Mouse (Mus musculus) liver, adult 2 months (tissue): Measurements from ENCODE around the gene Ube4b. TPM values are rescaled to one million over a fixed set of nuclear protein-coding genes. Genes with fewer than 3 reads are reported as not detected.

ENCODE experiments used
- DNase-seq: peaks from one replicate; pipeline ENCODE4 v3.0.0-alpha.2; 2011; ENCODE audit warnings: low read depth, low spot score; ENCODE audit errors: extremely low read depth
- H3K27ac ChIP-seq: fragments of 200-500 bp; replicated peaks from 2 replicates; pipeline ENCODE4 v1.5.1; 2012; ENCODE audit warnings: low read depth, mild to moderate bottlenecking, control low read depth, inconsistent platforms, low read length; ENCODE audit not compliant: insufficient read depth
- H3K27me3 ChIP-seq: fragments of 200-500 bp; 2 replicates; pipeline ENCODE4 v1.6.1; 2012; ENCODE audit warnings: mild to moderate bottlenecking, moderate library complexity, low read length, inconsistent platforms; ENCODE audit not compliant: control insufficient read depth, insufficient read depth
- H3K36me3 ChIP-seq: fragments of 200-500 bp; 2 replicates; pipeline ENCODE4 v1.6.1; 2012; ENCODE audit warnings: low read length, inconsistent platforms; ENCODE audit not compliant: control insufficient read depth, insufficient read depth
- H3K4me1 ChIP-seq: fragments of 200-500 bp; 2 replicates; pipeline ENCODE4 v1.6.1; 2011; ENCODE audit warnings: low read length; ENCODE audit not compliant: control insufficient read depth, insufficient read depth
- H3K4me3 ChIP-seq: fragments of 200-500 bp; 2 replicates; pipeline ENCODE4 v1.5.1; 2011; ENCODE audit warnings: low read depth, mild to moderate bottlenecking, control low read depth, low read length, moderate library complexity; ENCODE audit not compliant: insufficient read depth
- H3K79me2 ChIP-seq: fragments of 200-500 bp; 2 replicates; pipeline ENCODE4 v1.6.1; 2012; ENCODE audit warnings: inconsistent platforms, mild to moderate bottlenecking, low read length, moderate library complexity; ENCODE audit not compliant: control insufficient read depth, insufficient read depth
- H3K9ac ChIP-seq: fragments of 200-500 bp; 2 replicates; pipeline ENCODE4 v1.6.1; 2012; ENCODE audit warnings: low read depth, mild to moderate bottlenecking, control low read depth, inconsistent platforms, low read length
- CTCF ChIP-seq: fragments of 200-500 bp; IDR thresholded peaks from 2 replicates; pipeline ENCODE4 v1.5.1; 2011; ENCODE audit warnings: low read depth, low read length, control low read depth
- POLR2A ChIP-seq: fragments of 200-500 bp; IDR thresholded peaks from 2 replicates; pipeline ENCODE4 v1.6.1; 2011; ENCODE audit warnings: low read length, control low read depth; ENCODE audit not compliant: insufficient read depth; ENCODE audit errors: extremely low read depth
- WGBS: fragments of 180-500 bp; shearing (Covaris S2); methylation state at CpG from one replicate; pipeline ENCODE4 v1.1.7; 2018; 5-methylcytosine and 5-hydroxymethylcytosine counted together
- polyA plus RNA-seq: library from polyadenylated mRNA; depleted of rRNA; stranded (reverse); fragments of >200 nt; gene quantifications from 2 replicates; pipeline ENCODE4 v1.2.3, GENCODE M21; 2012
- total RNA-seq: library from RNA; depleted of rRNA; stranded (reverse); fragments of >200 nt; gene quantifications from 2 replicates; pipeline ENCODE4 v1.2.3, GENCODE M21; 2014

Gene Ube4b
- total and polyA plus RNA-seq, 2 experiments = 23.3 to 30.0 TPM

DNA sequence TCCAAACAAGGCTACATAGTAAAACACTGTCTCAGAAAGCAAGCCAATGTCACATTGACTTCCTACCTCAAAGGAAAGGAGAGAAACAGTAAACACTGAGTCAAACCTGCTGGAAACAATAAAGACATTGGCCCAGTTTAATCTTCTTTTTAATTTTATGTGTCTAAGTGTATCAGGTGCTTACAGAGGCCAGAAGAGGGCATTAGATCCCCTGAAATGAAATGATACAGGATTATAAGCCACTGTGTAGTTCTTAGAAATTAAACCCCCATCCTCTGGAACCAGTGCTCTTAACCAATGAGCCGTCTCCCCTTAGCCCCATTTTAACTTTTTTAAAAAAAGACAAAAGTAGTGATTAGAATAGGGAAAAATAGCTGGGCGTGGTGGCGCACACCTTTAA lies 12.3 kb downstream of the Ube4b start:
- Histone ChIP-seq H3K27ac (no peak overlapping the region), H3K9ac (no peak overlapping the region), H3K4me3 (no peak overlapping the region), H3K79me2 (peaks cover 38% of the 10 kb centered on the region), H3K27me3 (no peaks in the 10 kb centered on the region), H3K36me3 (no peaks in the 10 kb centered on the region), H3K4me1 (peaks cover 27% of the 10 kb centered on the region)
- 97% methylated on average over 3 of the region's 3 CpGs for WGBS
- no peak for DNase-seq
- TF ChIP-seq CTCF (no peak), POLR2A (no peak)

DNA sequence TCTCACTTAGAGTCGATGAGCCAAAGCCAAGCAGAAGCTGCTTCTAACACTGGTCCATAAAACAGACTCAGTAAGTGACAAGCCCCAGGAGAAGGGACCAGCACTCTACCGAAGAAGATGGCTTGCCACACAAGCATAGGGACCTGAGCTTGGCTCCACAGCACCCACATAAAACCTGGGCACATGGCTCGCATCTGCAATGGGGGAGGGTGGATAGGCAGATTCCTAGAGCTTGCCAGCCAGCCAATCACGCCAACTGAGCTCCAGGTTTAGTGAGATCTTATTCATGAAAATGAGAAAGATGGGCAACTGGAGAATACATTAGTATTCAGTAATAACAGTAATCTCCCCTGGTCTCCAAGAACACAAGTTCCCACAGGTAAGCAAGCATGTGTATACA lies 16.8 kb downstream of the Ube4b start:
- Histone ChIP-seq H3K79me2 (peaks cover 35% of the 10 kb centered on the region), H3K4me3 (no peak overlapping the region), H3K4me1 (peaks cover 7% of the 10 kb centered on the region), H3K9ac (no peak overlapping the region), H3K27me3 (no peaks in the 10 kb centered on the region), H3K27ac (no peak overlapping the region), H3K36me3 (no peaks in the 10 kb centered on the region)
- no peak for TF ChIP-seq CTCF
- TF ChIP-seq POLR2A = no peak
- WGBS = 92% methylated on average over 4 of the region's 4 CpGs
- no peak for DNase-seq

DNA sequence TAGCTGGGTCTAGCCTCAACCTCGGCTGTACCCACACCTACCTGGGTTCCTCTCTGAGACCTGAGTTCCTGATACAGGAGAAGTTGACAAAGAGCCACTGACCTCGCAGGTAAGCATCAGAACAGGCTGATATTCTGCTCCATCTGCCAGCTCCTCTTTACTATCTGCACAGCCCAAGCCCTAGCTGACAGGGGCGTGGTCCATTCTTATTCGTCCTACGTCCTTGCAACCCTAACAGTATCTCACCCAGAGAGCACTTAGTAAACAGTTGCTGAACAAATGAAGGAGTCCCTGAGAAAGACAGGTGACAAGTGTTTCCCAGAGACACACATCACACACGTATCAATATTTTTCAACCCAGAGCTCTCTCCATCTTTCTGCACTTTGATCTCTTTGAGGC lies 18.2 kb downstream of the Ube4b start:
- TF ChIP-seq POLR2A (no peak), CTCF (no peak)
- Histone ChIP-seq H3K27me3 (no peaks in the 10 kb centered on the region), H3K4me1 (peaks cover 16% of the 10 kb centered on the region), H3K27ac (no peak overlapping the region), H3K36me3 (no peaks in the 10 kb centered on the region), H3K9ac (no peak overlapping the region), H3K79me2 (peaks cover 39% of the 10 kb centered on the region), H3K4me3 (no peak overlapping the region)
- WGBS = 81% methylated on average over 6 of the region's 6 CpGs
- no peak for DNase-seq

DNA sequence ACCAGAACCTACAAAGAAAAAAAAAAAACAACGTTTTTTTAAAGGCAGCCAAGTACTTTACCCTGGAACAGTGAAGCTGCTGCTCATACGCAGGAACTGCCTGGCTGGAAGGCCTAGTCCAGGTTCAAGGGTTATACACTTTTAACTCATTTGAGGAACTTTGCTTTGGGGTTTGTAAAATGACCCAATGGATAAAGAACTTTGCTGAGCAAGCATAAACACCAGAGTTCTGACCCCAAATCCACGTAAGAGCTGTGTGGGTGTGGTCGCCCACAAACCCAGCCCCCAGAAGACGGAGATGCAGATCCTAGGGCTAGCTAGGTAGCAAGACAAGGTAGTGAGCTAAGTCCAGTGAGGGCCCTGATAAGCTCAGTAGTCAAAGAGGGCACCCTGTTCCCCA lies 19.1 kb downstream of the Ube4b start:
- Histone ChIP-seq H3K27me3 (no peaks in the 10 kb centered on the region), H3K4me3 (no peak overlapping the region), H3K36me3 (no peaks in the 10 kb centered on the region), H3K9ac (no peak overlapping the region), H3K4me1 (peaks cover 17% of the 10 kb centered on the region), H3K79me2 (peaks cover 42% of the 10 kb centered on the region), H3K27ac (peak overlapping the region; percentile 51; the same call in 1 of the 2 replicates)
- TF ChIP-seq CTCF (no peak), POLR2A (no peak)
- DNase-seq = peak; percentile 88
- 32% methylated on average over 5 of the region's 5 CpGs for WGBS

DNA sequence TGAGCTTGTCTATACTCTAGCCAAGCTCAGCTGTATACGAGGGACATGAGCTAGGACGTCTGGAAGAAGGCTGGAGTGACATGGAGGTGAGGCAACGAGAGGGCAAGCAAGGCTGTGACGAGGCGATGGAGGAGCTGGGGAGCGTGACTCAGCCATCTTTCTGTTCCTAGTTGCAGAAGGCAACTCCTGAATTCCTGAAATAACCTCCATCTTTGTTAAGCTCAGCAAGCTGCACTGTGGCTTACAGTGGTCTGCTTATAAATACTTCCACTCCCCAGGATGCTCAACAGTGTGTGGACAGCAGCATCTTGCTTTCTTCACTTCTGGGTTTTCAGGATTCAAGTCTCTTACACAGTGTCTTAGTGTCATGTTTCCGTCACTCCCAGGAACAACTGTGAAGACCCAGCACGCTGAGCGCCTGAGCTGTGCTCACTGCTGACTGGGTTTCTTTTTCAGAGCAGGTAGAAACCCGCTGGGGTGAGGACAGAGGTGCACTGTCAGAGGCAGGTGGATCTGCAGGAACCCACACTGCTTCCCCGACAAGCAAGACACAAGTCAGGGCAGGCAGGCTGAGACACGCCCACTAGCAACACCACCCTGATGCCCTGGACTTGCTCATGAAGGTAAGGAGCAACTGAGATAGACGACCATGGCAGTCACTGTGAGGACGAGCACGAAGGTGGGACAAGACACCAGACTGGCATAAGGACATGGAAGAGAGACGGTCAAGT lies 20.7 kb downstream of the Ube4b start:
- Histone ChIP-seq H3K27ac (no peak overlapping the region), H3K4me3 (no peak overlapping the region), H3K79me2 (peaks cover 50% of the 10 kb centered on the region), H3K36me3 (no peaks in the 10 kb centered on the region), H3K27me3 (no peaks in the 10 kb centered on the region), H3K9ac (no peak overlapping the region), H3K4me1 (peaks cover 17% of the 10 kb centered on the region)
- DNase-seq = no peak
- TF ChIP-seq POLR2A (no peak), CTCF (no peak)
- WGBS = 93% methylated on average over 16 of the region's 16 CpGs
